Mouse (Mus musculus) urinary bladder, postnatal 25 days (tissue): ENCODE data around the gene Lgals12.

Experiments used
- DNase-seq: peaks from one replicate; pipeline ENCODE4 v3.0.0; 2022; ENCODE audit warnings: low spot score

The Lgals12 gene

GRCm38 (mm10) chr19:7583101-7583500 lies 23.9 kb downstream of the Lgals12 start:
- DNase-seq: no peak

DNA sequence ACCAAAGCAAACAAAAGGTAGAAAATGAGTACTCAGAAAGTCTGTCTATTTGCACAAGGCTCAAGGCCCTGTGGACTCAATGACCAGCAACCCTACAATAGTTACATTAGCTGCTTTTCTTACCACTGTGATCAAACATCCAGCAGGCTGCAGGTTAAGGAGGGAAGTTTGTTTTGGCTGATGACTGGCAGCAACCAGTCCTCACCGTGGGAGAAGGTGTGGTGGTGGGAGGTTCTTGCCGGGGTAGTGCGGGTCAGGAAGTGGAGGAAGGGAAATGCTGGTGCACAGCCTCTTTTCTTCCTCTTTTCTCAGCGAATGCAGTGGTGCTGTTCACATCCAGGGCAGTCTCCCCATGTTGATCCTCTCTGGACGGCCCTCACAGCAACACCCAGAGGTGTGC lies 26.0 kb downstream of the Lgals12 start:
- DNase-seq: no peak

GRCm38 (mm10) chr19:7577710-7578109 lies 29.3 kb downstream of the Lgals12 start:
- no peak for DNase-seq

DNA sequence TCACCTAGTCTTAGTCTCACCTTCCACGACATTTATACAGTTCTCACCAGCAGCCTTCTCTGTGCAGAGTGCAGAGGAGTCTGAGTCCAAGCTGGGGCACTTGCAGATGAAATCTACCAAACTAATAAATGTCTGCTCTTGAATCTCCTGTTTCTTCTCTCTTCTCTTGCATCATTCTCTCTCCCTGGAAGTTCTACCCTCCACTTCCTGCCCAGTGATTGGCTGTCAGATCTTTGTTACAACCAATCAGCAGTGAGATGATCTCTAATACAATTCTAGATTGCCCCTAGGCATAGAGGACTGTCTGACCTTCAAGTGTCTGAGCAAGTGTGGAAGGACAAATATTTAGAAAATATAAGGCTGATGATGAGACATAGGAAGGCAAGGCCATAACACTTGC lies 30.8 kb downstream of the Lgals12 start:
- no peak for DNase-seq

GRCm38 (mm10) chr19:7569650-7570049 lies 37.3 kb downstream of the Lgals12 start:
- no peak for DNase-seq

DNA sequence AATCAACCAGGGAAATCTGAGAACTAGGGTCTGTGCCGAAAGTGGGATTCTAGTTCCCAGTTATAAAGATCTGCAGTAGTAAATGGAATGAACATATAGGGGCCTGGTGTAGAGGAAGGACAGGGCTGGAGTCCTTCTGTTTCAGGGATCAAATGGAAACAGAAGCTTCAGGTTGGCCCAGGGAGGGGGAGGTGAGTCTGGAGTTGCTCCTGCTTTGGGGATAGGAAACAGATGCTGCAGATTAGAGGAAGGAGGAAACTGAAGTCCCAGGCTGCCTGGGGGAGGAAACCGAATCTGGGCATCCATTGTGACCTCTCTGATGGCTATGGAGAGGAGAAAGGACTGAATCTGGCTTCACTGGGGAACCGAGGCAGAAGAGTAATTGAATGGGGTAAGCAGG lies 38.6 kb downstream of the Lgals12 start:
- no peak for DNase-seq

GRCm38 (mm10) chr19:7566826-7567225 lies 40.2 kb downstream of the Lgals12 start:
- DNase-seq: no peak

DNA sequence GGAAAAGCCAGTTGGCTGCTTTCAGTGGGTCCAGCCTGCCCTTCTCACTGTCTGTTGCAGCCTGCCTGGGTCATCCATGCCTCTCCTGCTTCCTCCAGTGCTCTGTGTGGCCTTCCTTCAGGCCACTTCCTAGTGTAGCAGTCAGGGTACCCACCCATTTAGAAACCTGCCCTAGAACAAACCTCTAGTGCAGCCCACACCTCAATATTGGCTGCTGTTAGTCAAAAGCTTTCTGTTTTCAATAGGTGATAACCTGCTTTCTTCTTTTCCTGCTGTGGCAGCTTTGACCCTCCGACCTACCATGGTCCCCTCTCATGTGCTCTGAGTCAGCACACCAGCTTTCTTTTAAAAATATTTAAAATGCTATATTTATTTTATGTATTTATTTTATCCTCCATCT lies 42.5 kb downstream of the Lgals12 start:
- DNase-seq: no peak

- DNase-seq: no peak
Observed at GRCm38 (mm10) chr19:7563676-7564075, 43.3 kb downstream of the Lgals12 start.

DNA sequence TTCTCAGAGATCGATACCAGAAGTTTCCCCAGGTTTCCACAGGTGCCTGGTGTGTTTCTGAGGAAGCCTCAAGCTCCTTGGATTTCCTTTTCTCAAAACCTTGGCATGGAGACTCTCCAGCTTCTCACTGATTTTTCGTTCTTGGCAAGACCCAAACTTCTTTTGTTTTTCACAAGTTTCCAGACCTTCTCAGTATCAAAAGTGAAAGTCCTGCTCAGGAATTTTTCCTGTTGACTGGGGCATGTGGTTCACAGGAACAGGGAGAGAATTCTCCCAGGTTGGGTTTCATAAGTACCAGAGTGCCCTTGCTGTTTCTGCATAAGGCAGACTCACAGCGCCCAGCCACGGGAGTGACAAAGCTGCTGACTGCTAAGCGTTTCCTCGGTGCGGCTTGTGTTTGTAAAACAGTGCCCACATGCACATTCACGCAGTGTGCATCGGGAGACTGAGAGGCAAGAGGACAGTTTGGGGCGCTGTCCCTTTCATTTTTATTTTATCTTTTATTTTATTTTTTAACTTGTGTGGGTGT lies 44.3 kb downstream of the Lgals12 start:
- DNase-seq: no peak

DNA sequence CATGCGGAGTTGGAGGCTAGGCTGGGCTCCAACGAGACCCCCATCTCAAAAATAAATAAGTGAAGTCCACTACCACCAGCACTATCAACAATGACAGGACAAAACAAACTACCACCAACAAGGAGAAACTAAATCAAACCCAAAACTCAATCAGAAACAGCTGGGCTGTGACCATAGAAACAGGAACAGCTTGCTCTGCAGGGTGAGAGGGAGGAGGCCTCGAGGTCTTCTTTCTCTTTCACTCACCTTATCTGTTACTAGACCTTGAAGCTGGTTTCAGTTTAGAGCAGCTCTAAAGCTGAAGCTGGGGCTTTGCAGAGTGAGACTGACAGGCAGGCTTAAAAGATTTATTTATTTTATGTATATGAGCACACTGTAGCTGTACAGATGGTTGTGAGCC lies 45.5 kb downstream of the Lgals12 start:
- DNase-seq: no peak

DNA sequence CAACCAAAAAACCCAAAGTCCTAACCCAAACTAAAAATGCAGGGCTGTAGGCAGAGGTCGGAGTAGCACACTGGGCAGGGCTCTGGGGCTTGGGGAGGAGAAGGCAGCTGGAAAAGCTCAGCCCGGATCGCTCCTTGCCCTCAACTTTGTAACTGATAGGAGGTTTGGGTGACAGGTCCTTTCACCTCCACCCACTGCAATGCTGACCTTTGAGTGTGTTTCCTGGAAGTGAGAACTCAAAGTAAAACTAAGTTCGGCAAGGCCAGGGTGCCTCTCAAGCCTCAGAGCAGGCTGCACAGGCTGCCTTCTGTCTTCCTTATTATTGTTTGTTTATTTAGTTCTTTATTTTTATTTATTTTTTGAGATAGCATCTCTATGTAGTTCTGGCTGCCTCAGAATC lies 47.0 kb downstream of the Lgals12 start:
- no peak for DNase-seq

DNA sequence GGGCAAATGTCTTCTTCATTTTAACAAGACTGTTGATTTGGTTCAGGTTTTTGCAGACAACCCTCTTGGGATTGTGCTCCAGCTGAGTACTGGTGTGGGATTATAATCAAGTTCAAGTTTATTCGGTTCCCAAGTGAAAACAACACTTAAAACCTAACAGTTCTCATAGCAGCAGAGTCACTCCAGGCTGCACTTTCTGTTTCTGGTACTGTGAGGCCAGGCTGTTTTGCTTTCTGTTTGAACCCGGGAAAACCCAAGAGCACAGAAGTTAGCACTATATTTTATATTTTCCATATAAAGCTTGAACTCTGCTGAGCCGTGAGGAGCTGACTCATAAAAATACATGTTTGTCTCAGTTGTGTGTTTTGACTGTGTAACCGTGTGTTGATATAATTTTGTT lies 48.3 kb downstream of the Lgals12 start:
- DNase-seq: no peak

GRCm38 (mm10) chr19:7557844-7558243 lies 49.1 kb downstream of the Lgals12 start:
- no peak for DNase-seq

- DNase-seq: peak; percentile 50
Observed at GRCm38 (mm10) chr19:7557328-7557822, 49.6 kb downstream of the Lgals12 start, which contains the start of gene Pla2g16. TSS of gene Pla2g16 (plus strand) at chr19:7557459.

DNA sequence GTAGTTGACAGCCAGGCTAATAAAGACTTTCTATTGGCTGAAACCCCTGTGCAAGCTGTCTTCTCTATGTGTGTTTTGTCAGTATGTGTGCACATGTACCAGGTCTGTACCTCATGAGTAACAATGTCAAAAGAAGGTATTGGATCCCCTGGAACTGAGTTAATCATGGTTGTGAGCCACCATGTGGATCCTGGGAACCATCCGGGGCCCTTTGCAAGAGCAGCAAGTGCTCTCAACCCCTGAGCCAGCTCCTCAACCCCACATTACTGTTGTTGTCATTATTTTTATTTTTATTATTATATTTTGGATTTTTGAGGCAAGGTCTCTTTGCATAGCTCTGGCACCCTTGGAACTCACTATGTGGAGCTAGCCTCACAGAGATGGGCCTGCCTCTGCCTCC lies 50.4 kb downstream of the Lgals12 start:
- no peak for DNase-seq

- DNase-seq: no peak
Observed at GRCm38 (mm10) chr19:7554881-7555280, 52.1 kb downstream of the Lgals12 start.

DNA sequence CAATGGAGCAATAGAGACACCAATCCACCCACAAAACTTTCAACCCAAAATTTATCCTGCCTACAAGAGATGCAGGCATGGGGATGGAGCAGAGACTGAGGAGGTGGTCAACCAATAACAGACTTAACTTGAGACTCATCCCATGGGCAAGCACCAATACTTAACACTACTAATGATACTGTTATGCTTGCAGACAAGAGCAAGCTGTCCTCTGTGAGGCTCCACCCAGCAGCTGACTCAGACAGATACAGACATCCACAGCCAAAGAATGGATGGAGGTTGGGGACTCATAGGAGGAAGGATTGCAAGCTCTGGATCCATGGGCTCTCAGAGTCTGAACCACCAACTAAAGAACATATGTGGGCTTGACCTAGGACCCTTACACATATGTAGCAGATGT lies 53.6 kb downstream of the Lgals12 start:
- no peak for DNase-seq

- no peak for DNase-seq
Observed at GRCm38 (mm10) chr19:7552301-7552673, 54.7 kb downstream of the Lgals12 start.

- DNase-seq: no peak
Observed at GRCm38 (mm10) chr19:7551550-7552300, 55.3 kb downstream of the Lgals12 start.

- DNase-seq: no peak
Observed at GRCm38 (mm10) chr19:7548924-7549323, 58.1 kb downstream of the Lgals12 start.
